Mouse (Mus musculus): ENCODE results near the gene Tdp2. TPM values are rescaled to one million over a fixed set of nuclear protein-coding genes. Genes with fewer than 3 reads are reported as not detected.

The Tdp2 gene
- polyA plus RNA-seq, 1 experiment, result 19.6 TPM

GRCm38 (mm10) chr13:24806079-24806478 lies 25.4 kb upstream of the Tdp2 start:
- Histone ChIP-seq H3K4me3 (ENCODE audit: insufficient read depth, low read depth, low read length) (no peak overlapping the region), H3K36me3 (ENCODE audit: control insufficient read depth, insufficient read depth, low read length) (peaks cover 24% of the 10 kb centered on the region), H3K27me3 (replicated peaks; ENCODE audit: control insufficient read depth, insufficient read depth, low read length) (no peaks in the 10 kb centered on the region), H3K4me1 (ENCODE audit: control insufficient read depth, insufficient read depth, low read length) (peaks cover 13% of the 10 kb centered on the region; the same call in 1 of the 2 replicates), H3K27ac (ENCODE audit: insufficient read depth, low read depth, low read length) (no peak overlapping the region)
- peak; percentile 72 for DNase-seq
- TF ChIP-seq POLR2A (IDR thresholded peaks at IDR 0.05; ENCODE audit: low read depth, low read length) (no peak), CTCF (conservative IDR thresholded peaks at IDR 0.05; ENCODE audit: insufficient read depth, insufficient read length, low read depth, low read length) (no peak)

DNA sequence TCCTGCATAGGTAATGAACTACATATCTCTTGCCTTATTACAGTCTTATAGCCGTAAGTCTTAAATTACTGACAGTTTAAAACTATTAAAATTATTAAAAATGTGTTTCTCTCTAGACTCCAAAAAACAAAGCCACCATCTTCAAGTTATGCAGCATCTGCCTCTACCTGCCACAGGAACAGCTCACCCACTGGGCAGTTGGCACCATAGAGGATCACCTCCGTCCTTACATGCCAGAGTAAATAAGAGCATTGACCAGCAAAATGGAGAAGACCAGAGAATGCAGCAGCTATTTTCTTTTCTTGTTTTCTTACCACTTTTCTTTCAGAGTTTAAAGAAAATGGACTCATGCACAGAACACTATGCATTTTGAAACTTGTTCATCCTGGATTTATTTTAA lies 19.0 kb upstream of the Tdp2 start:
- Histone ChIP-seq H3K27ac (ENCODE audit: insufficient read depth, low read depth, low read length) (no peak overlapping the region), H3K36me3 (ENCODE audit: control insufficient read depth, insufficient read depth, low read length) (peaks cover 25% of the 10 kb centered on the region), H3K4me3 (ENCODE audit: insufficient read depth, low read depth, low read length) (no peak overlapping the region), H3K4me1 (ENCODE audit: control insufficient read depth, insufficient read depth, low read length) (peaks cover 5% of the 10 kb centered on the region; the same call in 1 of the 2 replicates), H3K27me3 (replicated peaks; ENCODE audit: control insufficient read depth, insufficient read depth, low read length) (no peaks in the 10 kb centered on the region)
- DNase-seq, result no peak
- no peak for TF ChIP-seq POLR2A (IDR thresholded peaks at IDR 0.05; ENCODE audit: low read depth, low read length)
- TF ChIP-seq CTCF (conservative IDR thresholded peaks at IDR 0.05; ENCODE audit: insufficient read depth, insufficient read length, low read depth, low read length), result no peak
- WGBS, result 76% methylated on average over 2 of the region's 2 CpGs

DNA sequence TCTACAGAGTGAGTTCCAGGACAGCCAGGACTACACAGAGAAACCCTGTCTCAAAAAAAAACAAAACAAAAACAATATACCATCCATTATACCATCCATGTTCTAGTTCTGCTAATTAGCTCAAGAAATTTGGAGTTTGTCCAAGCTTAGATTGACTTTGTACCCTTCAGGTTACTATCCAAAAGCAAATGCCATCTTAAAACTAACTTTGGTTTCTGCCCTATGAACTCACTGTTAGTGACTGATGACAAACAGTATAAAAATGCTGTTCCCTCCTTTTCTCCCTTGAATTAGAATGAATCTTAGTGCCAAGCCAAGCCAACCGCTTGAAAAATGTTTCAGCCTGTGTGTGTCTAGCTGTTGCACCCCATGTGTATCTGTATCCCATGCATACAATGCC lies 16.9 kb upstream of the Tdp2 start:
- H3K4me1 ChIP-seq (ENCODE audit: control insufficient read depth, insufficient read depth, low read length), result peaks cover 5% of the 10 kb centered on the region; the same call in 1 of the 2 replicates
- peak; percentile 75 for DNase-seq
- TF ChIP-seq POLR2A (IDR thresholded peaks at IDR 0.05; ENCODE audit: low read depth, low read length), result no peak
- no peak for TF ChIP-seq CTCF (conservative IDR thresholded peaks at IDR 0.05; ENCODE audit: insufficient read depth, insufficient read length, low read depth, low read length)
- H3K27me3 ChIP-seq (replicated peaks; ENCODE audit: control insufficient read depth, insufficient read depth, low read length), result no peaks in the 10 kb centered on the region
- 45% methylated on average over 1 of the region's 1 CpGs for WGBS
- H3K4me3 ChIP-seq (ENCODE audit: insufficient read depth, low read depth, low read length), result no peak overlapping the region
- H3K27ac ChIP-seq (ENCODE audit: insufficient read depth, low read depth, low read length), result peak overlapping the region; percentile 91
- H3K36me3 ChIP-seq (ENCODE audit: control insufficient read depth, insufficient read depth, low read length), result peaks cover 24% of the 10 kb centered on the region

- Histone ChIP-seq H3K27me3 (replicated peaks; ENCODE audit: control insufficient read depth, insufficient read depth, low read length) (no peaks in the 10 kb centered on the region), H3K4me3 (ENCODE audit: insufficient read depth, low read depth, low read length) (no peak overlapping the region), H3K27ac (ENCODE audit: insufficient read depth, low read depth, low read length) (peak overlapping the region; percentile 74), H3K36me3 (ENCODE audit: control insufficient read depth, insufficient read depth, low read length) (peaks cover 14% of the 10 kb centered on the region; the same call in 1 of the 2 replicates), H3K4me1 (ENCODE audit: control insufficient read depth, insufficient read depth, low read length) (peaks cover 5% of the 10 kb centered on the region; the same call in 1 of the 2 replicates)
- 47% methylated on average over 4 of the region's 4 CpGs for WGBS
- TF ChIP-seq POLR2A (IDR thresholded peaks at IDR 0.05; ENCODE audit: low read depth, low read length), result no peak
- TF ChIP-seq CTCF (conservative IDR thresholded peaks at IDR 0.05; ENCODE audit: insufficient read depth, insufficient read length, low read depth, low read length), result no peak
- DNase-seq, result peak; percentile 56
These were observed 15.1 kb upstream of the Tdp2 start for GRCm38 (mm10) chr13:24816125-24817092.

DNA sequence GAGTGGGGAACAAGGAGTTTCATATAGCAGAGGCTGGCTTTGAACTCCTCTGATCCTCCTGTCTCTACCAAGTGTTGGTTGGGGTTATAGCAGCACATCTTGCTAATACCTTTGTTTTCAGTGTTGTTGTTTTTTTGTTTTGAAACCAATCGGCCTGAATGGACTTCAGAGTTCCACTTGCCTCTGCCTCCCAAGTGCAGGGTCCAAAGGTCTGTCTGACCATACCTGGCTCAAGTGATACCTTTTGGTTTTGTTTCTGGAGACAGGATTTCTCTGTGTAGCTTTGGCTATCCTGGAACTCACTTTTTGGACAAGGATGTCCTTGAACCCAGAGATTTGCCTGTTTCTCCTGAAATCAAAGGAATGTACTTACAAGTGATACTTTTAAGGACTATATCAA lies 11.5 kb upstream of the Tdp2 start:
- H3K4me3 ChIP-seq (ENCODE audit: insufficient read depth, low read depth, low read length), result no peak overlapping the region
- H3K27ac ChIP-seq (ENCODE audit: insufficient read depth, low read depth, low read length), result peak overlapping the region; percentile 68; the same call in 1 of the 2 replicates
- peaks cover 7% of the 10 kb centered on the region; the same call in 1 of the 2 replicates for H3K36me3 ChIP-seq (ENCODE audit: control insufficient read depth, insufficient read depth, low read length)
- no peak for TF ChIP-seq CTCF (conservative IDR thresholded peaks at IDR 0.05; ENCODE audit: insufficient read depth, insufficient read length, low read depth, low read length)
- TF ChIP-seq POLR2A (IDR thresholded peaks at IDR 0.05; ENCODE audit: low read depth, low read length), result no peak
- peak; percentile 70 for DNase-seq
- peaks cover 2% of the 10 kb centered on the region; the same call in 1 of the 2 replicates for H3K4me1 ChIP-seq (ENCODE audit: control insufficient read depth, insufficient read depth, low read length)
- 56% methylated on average over 1 of the region's 1 CpGs for WGBS
- no peaks in the 10 kb centered on the region for H3K27me3 ChIP-seq (replicated peaks; ENCODE audit: control insufficient read depth, insufficient read depth, low read length)

DNA sequence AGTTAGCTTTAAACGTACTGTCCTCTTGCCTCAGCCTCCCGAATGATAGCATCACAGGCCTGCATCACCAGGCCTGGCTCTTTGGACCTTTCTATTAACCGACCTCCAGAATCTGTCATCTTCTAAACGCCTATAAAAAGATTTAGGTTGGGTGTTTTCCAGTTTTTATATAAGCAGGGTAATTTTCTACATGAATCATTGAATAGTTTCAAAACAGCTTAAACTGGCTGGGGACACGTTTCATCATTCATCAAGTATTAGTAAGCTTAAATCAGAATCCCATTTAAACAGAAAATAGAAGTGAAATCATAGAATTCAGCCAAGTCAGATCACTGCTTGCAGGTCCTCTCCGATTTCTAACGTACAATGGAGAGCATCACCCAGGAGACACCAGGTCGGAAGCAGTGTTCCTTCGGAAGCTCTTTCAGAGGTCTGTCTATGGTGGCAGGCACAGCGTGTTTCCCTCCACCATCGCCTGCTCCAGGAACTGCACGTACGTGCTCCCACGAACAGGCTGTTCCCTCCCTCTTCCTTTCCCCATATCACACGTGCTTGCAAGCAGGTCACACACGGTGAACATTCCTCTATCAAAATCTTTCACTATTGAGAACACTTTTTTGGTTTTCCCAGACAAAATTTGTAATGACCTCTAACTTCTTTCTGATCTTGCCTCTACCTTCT lies 8.7 kb upstream of the Tdp2 start:
- no peak overlapping the region for H3K4me3 ChIP-seq (ENCODE audit: insufficient read depth, low read depth, low read length)
- no peak overlapping the region for H3K27ac ChIP-seq (ENCODE audit: insufficient read depth, low read depth, low read length)
- no peak for DNase-seq
- H3K4me1 ChIP-seq (ENCODE audit: control insufficient read depth, insufficient read depth, low read length), result peaks cover 18% of the 10 kb centered on the region
- peaks cover 6% of the 10 kb centered on the region; the same call in 1 of the 2 replicates for H3K36me3 ChIP-seq (ENCODE audit: control insufficient read depth, insufficient read depth, low read length)
- no peaks in the 10 kb centered on the region for H3K27me3 ChIP-seq (replicated peaks; ENCODE audit: control insufficient read depth, insufficient read depth, low read length)
- TF ChIP-seq CTCF (conservative IDR thresholded peaks at IDR 0.05; ENCODE audit: insufficient read depth, insufficient read length, low read depth, low read length) (no peak), POLR2A (IDR thresholded peaks at IDR 0.05; ENCODE audit: low read depth, low read length) (no peak)
- 80% methylated on average over 16 of the region's 16 CpGs for WGBS

DNA sequence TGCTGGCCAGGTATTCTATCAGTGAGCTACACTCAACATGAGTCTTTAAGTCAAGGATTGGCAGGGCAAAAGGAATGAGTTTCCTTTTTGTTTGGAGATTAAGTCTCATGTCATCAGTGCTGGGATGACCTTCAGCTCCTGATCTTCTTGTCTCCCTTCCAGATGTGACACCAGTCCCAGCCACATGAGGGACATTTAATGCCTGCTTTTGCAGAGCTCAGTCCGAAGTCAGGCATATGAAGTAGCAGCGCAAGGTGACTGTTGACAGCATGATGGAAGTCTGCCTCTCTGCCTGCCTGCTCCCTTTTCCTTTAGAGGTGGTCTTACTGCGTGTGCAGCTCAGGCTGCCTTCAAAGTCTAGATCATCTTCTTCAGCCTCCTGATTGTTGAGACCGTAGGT lies 6.8 kb upstream of the Tdp2 start:
- DNase-seq, result no peak
- H3K27me3 ChIP-seq (replicated peaks; ENCODE audit: control insufficient read depth, insufficient read depth, low read length), result no peaks in the 10 kb centered on the region
- no peak overlapping the region for H3K27ac ChIP-seq (ENCODE audit: insufficient read depth, low read depth, low read length)
- H3K36me3 ChIP-seq (ENCODE audit: control insufficient read depth, insufficient read depth, low read length), result no peaks in the 10 kb centered on the region; the same call in 1 of the 2 replicates
- WGBS, result 92% methylated on average over 4 of the region's 4 CpGs
- peaks cover 18% of the 10 kb centered on the region for H3K4me1 ChIP-seq (ENCODE audit: control insufficient read depth, insufficient read depth, low read length)
- H3K4me3 ChIP-seq (ENCODE audit: insufficient read depth, low read depth, low read length), result no peak overlapping the region
- TF ChIP-seq CTCF (conservative IDR thresholded peaks at IDR 0.05; ENCODE audit: insufficient read depth, insufficient read length, low read depth, low read length), result no peak
